Mouse (Mus musculus) heart, postnatal 10 days (tissue): ENCODE measurements around the gene Panx3. TPM values are rescaled to one million over a fixed set of nuclear protein-coding genes. Genes with fewer than 3 reads are reported as not detected.

Experiments used
- DNase-seq, 2 experiments: peaks; one replicate each; pipeline ENCODE4 v3.0.0; 2021
- intact Hi-C: fragments of 180-260 bp; cut with DNase I; formaldehyde crosslinking; loops from one replicate; pipeline ENCODE4 v1.15.1; 2025
- total RNA-seq, 2 experiments: library from RNA; stranded (reverse); gene quantifications; 2 replicates each; pipeline ENCODE4 v1.2.3; 2021

The Panx3 gene
- total RNA-seq, 2 experiments from 2014 or later = not detected

DNA sequence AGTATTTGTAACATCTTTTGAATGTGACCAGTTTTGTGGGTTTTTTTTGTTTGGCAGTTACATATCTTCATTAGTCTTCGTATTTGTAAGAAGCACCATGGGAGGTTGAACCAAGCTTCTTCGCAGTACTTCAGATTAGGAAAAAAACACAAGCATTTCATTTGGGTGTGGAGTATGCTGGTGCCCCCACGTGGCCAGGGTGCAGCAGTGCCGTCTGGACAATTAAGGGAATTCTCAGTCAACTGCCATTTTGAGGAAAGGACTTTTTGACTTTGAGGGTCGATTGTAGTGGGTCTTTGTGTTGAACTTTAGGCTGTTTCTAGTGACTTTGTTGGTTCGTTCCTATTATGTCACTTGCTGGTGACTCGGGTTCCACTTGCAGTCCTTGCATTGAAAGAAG is 32.7 kb downstream of the Panx3 start:
- intact Hi-C loops = loop anchor here (5.0 to 10.0 kb wide), 2 partner anchors 174 to 382 kb away; partner anchors contain the start of gene Slc37a2
- DNase-seq = peak; percentile 44 to 72

GRCm38 (mm10) chr9:37634269-37634668 is 34.8 kb downstream of the Panx3 start:
- DNase-seq = no peak
- intact Hi-C loops = loop anchor here (10.0 kb wide), 1 partner anchor 379 kb away; the partner anchor contains the start of gene Slc37a2

DNA sequence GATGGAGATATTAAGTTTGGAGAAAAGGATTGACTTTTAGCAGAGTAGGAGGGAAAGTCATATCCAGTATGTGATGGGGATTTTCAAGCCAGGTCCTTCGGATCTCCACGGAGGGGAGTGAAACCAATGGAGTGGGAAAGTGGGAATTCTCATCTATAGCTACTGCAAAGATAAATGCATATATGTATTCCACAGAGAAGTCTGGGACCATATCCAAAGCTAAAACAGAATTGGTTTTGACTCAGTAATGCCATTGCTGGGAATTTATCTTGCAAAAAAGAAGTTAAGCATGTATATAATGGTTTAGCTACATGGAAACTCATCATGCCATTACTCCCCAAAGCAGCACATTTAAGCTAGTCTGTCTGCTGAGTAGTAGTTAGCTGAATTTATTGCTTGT is 36.7 kb downstream of the Panx3 start:
- no peak for DNase-seq
- intact Hi-C loops = loop anchor here (10.0 kb wide), 1 partner anchor 378 kb away; the partner anchor contains the start of gene Slc37a2

DNA sequence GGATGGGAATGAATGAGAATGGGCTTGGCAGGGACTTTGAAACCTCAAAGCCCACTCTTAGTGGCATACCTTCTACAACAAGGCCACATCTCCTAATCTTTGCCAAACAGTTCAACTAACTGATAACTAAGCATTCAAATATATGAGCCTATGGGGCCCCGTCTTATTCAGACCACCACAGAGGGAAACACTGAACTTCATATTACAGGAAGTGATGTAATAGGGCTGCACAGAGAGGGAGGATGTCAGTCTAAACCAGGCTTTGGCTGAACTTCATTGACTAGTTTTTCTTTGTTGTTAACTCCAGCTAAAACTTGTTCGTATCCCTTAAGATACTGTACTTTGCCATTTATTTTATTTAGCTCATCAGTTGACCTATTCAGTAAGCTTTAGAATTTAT is 39.1 kb downstream of the Panx3 start:
- intact Hi-C loops = loop anchor here (10.0 kb wide), 1 partner anchor 375 kb away; the partner anchor contains the start of gene Slc37a2
- no peak for DNase-seq

DNA sequence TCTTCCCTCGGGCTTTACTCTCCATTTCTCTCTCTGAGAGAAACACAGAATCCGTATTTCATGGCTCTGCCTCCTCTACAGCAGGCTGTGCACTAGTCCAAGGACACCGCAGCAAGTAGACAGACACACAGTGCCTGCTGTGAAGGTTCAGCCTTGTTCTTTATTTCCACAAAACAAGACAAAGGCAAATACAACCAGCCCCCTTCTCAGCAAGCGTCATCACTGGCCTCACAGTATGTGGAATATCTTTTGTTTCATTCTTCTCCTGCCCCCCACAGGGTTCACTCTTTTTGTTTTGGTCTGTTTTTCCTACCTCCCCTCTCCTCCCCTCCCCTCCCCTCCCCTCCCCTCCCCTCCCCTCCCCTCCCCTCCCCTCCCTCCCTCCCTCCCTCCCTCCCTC is 40.5 kb downstream of the Panx3 start:
- intact Hi-C loops = no loop called here
- DNase-seq = no peak

GRCm38 (mm10) chr9:37627263-37627662 is 41.8 kb downstream of the Panx3 start:
- intact Hi-C loops = no loop called here
- DNase-seq = no peak

GRCm38 (mm10) chr9:37626103-37626567 is 42.9 kb downstream of the Panx3 start:
- DNase-seq = peak; percentile 28 to 54
- intact Hi-C loops = no loop called here

DNA sequence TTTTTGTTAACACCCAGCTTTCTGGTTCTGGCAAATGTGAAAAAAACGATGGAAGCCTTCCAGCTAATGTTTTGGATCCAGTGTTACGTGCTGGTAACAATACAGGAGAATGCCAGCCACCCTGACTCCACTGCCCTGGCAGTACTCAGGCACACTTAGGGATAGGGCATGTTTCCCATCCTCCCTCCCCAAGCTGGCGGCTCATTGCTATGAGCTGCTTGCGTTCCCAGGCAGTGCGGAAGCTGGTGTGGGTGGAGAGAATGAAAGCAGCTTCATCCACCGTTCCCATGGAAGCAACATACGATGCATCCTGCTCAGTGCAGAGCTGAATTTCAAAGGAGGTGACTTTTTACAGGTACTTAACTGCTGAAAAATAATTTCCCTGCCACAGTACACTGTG is 43.4 kb downstream of the Panx3 start:
- DNase-seq = peak in 1 of 2 experiments; percentile 41
- intact Hi-C loops = no loop called here

DNA sequence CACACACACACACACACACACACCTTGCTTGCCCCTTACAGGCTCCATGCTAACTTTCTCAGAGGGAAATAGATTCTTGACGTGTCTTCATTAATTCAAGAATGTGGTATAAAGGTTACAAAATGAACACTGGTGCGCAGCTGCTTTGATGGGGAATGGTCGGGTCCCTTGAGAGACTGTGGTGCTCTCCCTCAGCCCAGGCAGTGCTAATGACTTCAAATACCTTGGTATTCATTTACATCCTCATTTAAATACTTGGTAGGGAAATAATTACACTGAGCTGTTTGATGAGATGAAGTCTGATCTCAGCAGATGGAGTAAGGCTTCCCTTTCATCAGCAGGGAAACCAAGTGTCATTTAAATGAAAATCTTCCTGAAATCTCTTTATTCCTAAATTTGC is 43.9 kb downstream of the Panx3 start:
- DNase-seq = no peak
- intact Hi-C loops = no loop called here

GRCm38 (mm10) chr9:37624502-37624901 is 44.5 kb downstream of the Panx3 start:
- intact Hi-C loops = no loop called here

GRCm38 (mm10) chr9:37623981-37624380 is 45.1 kb downstream of the Panx3 start:
- DNase-seq = no peak
- intact Hi-C loops = no loop called here

More at GRCm38 (mm10) chr9:37624502-37624901, 44.5 kb downstream of the Panx3 start:
- no peak for DNase-seq

GRCm38 (mm10) chr9:37621290-37621689 is 47.7 kb downstream of the Panx3 start:
- DNase-seq = no peak
- intact Hi-C loops = no loop called here

DNA sequence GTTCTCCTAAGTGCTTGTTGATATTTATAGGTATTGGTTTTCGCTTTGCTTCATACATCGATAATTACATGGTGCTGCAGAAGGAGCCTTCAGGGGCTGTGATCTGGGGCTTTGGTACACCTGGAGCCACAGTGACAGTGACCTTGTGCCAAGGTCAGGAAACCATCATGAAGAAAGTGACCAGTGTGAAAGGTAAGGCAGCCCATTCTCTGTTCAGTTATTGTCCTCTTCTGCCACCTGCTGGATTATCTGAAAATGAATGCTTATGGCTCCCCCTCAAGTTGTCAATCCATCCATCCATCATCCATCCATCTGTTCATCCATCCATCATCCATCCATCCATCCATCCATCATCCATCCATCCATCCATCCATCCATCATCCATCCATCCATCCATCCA is 52.3 kb downstream of the Panx3 start:
- intact Hi-C loops = loop anchor here (1.0 kb wide), 2 partner anchors 154 to 186 kb away; no protein-coding TSS in a partner anchor
- peak; percentile 50 to 69 for DNase-seq

DNA sequence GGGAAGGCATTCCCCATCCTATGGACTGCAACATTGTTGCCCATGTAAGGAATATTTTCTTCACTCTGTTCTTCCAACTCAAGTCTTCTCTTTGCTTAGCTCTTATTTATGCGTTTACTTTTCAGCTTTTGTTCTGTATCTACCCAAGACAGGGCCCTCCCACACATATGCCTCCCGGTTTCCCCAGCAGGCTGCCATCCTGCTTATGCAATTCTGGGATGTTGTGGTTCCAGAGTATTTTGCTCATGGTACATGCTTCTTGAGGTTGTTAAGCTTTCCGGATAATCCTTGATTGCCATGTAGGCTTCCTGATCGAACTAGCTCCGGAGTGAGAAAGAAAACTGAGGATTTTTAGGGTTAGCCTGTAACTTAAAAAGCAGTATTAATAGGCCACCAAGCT is 53.8 kb downstream of the Panx3 start:
- intact Hi-C loops = no loop called here

DNA sequence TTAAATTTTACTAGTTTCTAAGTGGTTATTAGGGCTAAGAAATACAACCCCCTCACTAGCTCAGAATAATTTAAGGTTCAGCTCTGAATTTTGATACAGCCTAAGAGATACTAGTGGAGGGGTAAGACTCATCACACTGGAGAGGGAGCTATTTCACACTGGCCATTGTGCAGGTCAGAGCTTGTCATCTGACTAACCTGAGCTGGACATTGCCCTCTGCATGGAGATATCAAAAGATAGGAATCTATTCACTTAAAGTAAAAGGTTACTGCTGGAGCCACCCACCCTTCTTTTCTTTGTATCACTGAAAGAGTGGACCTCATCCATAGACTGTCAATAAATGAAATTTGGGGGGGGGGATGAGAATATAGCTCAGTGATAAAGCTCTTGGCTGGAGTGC is 54.7 kb downstream of the Panx3 start:
- intact Hi-C loops = loop anchor here (5.0 kb wide), 2 partner anchors 47 to 62 kb away; partner anchors contain the start of gene Nrgn
- DNase-seq = no peak

More for the DNA sequence above, 53.8 kb downstream of the Panx3 start:
- DNase-seq = no peak

DNA sequence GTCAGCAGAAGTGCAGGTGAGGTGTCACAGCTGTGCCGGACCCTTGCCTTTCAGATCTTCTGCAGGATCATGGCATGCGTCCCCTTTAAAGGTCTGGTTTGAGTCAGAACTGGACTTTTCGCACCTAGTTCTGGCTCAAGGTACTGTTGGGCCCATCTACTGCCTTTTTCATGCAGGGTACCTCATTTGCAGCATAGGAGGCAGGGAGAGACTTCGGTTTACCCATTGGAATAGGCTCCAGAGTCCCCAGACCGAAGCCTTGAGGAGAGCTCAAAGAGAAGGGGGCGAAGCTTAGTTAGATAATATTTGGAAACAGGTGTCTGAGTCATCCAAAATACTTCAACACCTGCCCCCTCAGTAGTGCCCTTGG is 55.1 kb downstream of the Panx3 start:
- no peak for DNase-seq
- intact Hi-C loops = loop anchor here (2.0 to 5.0 kb wide), 3 partner anchors 47 to 87 kb away; partner anchors contain the start of gene Nrgn

DNA sequence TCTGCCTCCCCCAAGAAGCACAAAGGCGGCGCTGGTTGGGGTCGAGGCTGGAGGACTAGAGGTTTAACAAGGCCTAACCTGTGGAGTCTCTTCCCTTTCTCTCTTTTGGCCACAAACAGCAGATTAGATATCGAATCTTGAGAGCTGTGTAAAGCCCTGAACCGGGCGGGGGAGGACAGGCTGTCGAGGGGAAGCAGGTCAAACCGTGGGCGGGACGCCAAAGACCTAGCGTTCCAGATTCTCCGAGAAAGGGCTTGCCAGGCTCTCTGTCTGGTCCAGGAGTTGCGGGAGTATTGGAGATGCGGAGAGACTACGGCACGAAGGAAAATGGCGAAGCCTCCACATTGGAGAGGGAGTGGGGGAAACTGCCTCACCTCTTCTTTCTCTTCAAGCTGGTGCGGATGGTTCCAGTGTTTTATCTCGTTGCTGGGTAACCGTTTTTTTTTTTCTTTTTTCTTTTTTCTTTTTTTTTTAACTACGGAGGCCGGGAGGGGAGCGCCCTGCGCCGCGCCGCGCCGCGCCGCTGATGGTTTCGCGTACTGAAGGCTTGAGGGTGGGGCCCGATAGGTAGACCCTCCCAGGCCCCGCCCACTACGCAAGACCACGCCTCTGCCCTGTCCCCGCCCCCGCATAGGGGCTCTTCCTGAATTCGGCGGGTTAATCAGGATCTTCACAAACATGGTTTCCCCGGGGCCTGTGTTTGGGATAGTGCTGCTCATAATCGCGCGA is 55.7 kb downstream of the Panx3 start, which contains the start of gene Spa17:
TSS of gene Spa17 (minus strand) at position 541 of the 729 bp plus-strand sequence.
- intact Hi-C loops = loop anchor here (2.0 to 5.0 kb wide), 3 partner anchors 46 to 87 kb away; partner anchors contain the start of gene Nrgn
- peak; percentile 91 to 92 for DNase-seq

Other genes starting within 250 kb of the Panx3 start
- gene Robo3, start 236.0 kb downstream of the Panx3 start, total RNA-seq = not detected
- 10 to 100 TPM; 11.7 to 16.4 TPM for gene Msantd2, start 179.9 kb downstream of the Panx3 start, total RNA-seq
- gene Esam, start 141.2 kb downstream of the Panx3 start, total RNA-seq = 100 to 1,000 TPM; 125 to 131 TPM
- gene Vsig2, start 130.0 kb downstream of the Panx3 start, total RNA-seq = 10 to 100 TPM in 1 of 2 experiments, 1 to 10 TPM in 1; 5.6 to 10.4 TPM
- gene Nrgn, start 116.3 kb downstream of the Panx3 start, total RNA-seq = 1 to 10 TPM; 3.1 to 5.6 TPM
- 1 to 10 TPM; 8.7 to 9.8 TPM for gene Siae, start 113.5 kb downstream of the Panx3 start, total RNA-seq
- gene Spa17, start 55.5 kb downstream of the Panx3 start, total RNA-seq = 1 to 10 TPM; 3.4 to 3.9 TPM
- 10 to 100 TPM; 51.5 to 52.8 TPM for gene Tbrg1, start 11.9 kb downstream of the Panx3 start, total RNA-seq
- gene Olfr160, start 47.0 kb upstream of the Panx3 start, total RNA-seq = not detected
- not detected for gene Olfr874, start 75.9 kb upstream of the Panx3 start, total RNA-seq
- gene Olfr875, start 102.6 kb upstream of the Panx3 start, total RNA-seq = not detected
- gene Olfr876, start 133.8 kb upstream of the Panx3 start, total RNA-seq = not detected
- gene Olfr877, start 185.0 kb upstream of the Panx3 start, total RNA-seq = not detected
- not detected for gene Olfr145, start 227.5 kb upstream of the Panx3 start, total RNA-seq
- not detected for gene Olfr878, start 248.6 kb upstream of the Panx3 start, total RNA-seq